Mouse (Mus musculus): Measurements from ENCODE around the gene Pdk4.

Gene Pdk4

DNA sequence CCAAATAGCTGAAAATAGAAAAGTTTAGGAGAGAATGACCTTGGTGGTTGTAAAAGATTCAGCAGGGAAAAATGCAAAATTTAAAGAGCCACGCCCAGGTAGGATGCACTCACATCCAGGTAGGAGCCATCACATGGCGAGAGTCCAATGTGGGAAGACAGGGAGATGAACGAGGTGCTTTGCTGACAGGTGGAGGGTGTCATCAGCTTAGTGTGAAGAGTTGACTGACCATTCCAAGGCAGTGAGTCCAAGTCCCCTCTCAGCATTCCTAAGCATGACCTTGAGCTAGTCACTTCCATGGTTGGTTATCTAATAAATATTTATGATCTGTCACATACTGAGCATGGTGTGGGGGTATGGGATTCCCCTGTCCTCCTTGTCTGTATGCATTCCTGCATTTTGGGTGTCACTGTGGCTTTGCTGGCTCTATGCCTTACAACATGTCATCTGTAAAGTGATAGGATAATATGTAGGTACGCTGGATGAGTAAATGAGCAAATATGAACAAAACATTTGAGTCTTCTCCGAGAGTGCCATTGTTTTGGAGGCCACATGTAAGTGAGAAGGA lies 51.7 kb downstream of the Pdk4 start:
- no peak for DNase-seq (ENCODE audit: low read depth)

- no peak for DNase-seq (ENCODE audit: low read depth)
Observed at GRCm38 (mm10) chr6:5443104-5443863, 52.8 kb downstream of the Pdk4 start.

DNA sequence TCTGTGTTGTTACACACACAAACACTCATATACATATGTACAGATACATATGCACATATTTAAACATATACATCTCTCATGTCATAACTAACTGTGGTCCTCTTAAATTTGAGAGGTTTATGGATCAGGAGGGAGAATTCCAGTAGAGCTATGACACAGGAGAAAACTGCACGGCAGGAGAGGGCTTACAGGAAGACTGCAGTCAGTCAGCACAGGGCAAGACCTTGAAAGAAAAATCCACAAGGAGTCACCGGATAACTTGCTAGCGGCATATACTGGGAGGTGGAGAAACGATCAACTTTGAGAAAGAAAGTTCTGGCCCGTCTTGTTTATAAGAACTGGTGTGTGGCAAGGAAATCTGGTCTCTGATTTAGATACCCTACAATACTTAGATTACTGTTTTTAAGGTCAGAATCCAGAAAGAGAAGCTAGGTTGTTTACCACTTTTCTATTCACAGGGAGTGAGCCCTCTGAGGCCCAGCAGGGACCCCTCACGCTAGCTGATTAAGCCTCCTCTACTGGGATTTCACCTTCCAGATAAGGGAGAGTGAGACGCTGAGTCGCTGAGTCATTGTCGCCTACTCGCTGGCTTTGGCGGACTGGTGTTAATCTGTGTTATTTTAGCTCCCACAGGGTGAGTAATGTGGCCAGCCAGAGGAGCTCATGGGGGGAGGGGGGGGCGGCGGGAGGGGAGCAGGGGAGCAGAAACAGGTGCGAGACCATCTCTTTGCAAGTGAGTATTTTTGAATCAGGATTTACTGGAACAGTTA lies 53.6 kb downstream of the Pdk4 start:
- peak; percentile 75 for DNase-seq (ENCODE audit: low read depth)

DNA sequence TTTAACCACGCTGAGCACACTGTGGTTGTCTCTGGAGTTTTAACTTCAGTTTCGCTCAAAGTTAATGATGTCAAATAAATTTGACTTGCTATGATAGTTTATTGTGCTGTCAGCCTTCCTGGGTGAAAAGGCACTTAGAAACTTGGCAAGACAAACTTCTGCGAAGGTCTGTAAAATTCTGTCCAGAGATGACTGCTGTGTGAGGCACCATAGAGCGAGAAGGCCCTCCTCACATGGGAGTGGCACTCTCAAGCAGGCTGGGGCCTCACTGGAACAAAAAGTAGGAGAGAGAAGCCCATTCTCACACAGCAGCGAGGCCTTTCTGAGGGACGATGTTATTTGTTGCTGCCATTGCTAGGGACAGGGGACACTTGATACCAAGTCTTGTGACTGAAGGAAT lies 54.9 kb downstream of the Pdk4 start:
- DNase-seq (ENCODE audit: low read depth) = no peak

GRCm38 (mm10) chr6:5437757-5438156 lies 58.4 kb downstream of the Pdk4 start:
- peak; percentile 3 for DNase-seq (ENCODE audit: low read depth)

DNA sequence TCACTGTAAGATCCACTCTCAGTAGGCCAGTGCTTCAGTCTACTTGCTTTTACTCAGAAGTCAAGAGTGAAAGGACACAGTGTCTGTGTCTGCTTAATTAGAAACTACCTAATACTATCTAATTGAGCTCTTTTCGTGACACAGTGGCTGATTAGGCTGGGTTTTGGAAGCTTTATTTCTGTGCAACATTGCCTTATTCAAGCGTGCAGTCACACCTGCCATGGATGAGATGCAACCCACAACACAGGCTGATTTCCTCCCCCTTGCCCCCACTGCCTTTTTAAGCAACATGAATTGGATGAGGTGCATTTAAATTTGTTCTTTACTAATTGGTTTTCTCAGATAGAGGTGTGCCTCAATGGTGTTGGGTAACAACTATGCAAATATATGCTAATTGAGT lies 62.2 kb downstream of the Pdk4 start:
- no peak for DNase-seq (ENCODE audit: low read depth)

Measured in 416B (cell line).